Mouse (Mus musculus) embryo, embryonic 11.5 days (tissue): ENCODE data around the gene Akap9.
"Not testable (repeated sequence)": the region's sequence is repeated elsewhere in the genome, so short reads cannot be mapped to it uniquely, and the experiment has no call there.

Experiments used
- DNase-seq: peaks from one replicate; pipeline ENCODE4 v3.0.0-alpha.2; 2012; ENCODE audit warnings: low read depth, low spot score

Akap9 gene

DNA sequence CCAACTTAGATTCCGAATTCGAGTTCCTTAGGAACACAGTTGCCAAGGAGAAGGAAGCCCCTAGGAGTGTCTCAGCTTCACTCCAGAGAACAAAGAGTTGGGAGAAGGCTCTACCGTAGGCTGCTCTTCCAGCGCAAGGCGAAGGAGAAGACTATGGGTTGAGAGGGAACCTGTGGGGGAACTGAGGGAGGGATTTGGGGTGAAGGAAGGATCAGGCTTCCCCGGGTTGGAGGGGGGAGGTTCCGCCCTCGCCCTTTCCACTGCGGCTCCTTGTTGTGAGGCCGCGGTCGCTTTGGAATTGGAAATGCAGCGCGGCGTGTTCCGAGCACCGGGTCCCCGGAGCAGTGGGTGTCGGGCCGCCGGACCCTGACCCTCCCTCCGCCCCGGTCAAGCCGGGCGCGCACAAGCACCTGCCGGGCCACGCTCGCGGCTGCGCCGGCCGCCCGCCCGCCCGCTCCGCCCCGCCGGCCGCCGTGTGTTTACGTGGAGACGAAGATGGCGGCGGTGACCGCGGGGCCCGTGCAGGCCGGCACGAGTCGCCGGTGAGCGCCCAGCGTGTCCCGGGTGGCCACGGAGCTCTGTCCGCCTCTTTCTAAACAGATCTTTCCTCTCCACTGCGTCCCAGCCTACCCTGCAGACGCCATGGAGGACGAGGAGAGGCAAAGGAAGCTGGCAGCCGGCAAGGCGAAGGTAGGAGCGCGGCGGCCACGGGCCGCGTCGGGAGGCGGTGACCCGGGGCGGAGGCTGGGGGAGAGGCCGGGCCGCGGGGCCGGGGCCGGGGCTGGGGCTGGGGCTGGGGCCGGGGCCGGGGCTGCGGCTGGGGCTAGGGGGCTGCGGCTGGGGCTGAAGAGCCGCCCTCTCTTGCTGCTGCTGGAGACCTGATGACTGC, at the start of gene Akap9:
TSS of gene Akap9 (plus strand) at position 254 of the 889 bp plus-strand sequence.
- DNase-seq, result peak; percentile 37

GRCm38 (mm10) chr5:3886862-3887261, 41.0 kb upstream of the Akap9 start:
- not testable (repeated sequence) for DNase-seq

DNA sequence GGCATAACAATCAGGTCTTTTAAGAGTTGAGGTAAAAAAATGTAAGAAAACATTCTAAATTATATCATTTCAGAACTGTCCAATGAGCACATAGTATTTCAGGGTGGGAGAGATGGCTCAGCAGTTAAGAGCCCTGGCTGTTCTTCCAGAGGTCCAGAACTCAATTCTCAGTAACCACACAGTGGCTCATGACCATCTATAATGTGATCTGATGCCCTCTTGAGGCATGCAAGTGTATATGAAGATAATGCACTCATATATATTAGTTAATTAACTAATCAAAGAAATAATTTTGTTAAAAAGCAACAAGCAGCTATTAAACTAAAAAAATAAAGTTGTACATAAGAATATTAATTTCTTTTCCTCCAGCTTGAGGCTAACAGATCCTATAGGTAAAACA, 38.7 kb upstream of the Akap9 start:
- DNase-seq, result no peak

DNA sequence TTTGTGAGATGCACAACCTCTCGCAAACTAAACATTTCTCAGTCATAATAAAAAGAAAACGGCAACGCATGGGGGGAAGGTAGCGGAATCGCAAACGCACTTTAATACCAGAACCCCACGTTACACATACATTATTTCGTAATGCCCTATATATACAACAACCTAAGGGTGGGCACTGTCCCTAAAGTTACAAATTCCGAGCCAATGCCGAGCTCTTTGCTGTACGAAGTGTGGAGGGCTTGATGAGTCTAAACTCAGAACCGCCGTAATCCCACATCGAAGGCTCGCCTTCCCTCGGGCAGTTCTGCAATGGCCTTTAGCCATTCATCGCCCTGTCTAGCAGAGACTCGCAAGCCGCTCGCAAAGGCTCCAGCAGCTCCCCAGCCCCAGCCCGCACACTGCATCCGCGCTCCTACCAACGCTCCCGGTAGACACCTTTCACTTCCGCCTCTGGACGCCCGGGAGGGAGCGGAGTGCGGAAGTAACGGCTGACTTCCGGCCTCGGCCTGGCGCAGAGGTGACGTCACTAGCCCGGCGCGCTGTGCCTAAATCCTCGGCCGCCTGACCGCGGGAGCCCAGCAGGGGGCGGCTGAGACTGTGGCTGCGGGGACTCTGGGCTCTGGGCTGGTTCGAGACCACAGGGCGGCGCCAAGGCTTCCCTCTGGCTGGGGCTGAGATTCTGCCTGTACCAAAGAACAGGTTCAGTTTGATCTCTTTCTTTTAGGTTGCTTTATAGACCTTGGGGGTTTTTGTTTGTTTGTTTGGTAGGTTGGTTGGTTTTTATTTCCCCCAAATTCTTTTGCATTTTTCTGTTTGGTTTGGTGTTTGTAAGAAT, 34.2 kb upstream of the Akap9 start, which contains the start of gene Mterf1a:
TSS of gene Mterf1a (minus strand) at position 475 of the 835 bp plus-strand sequence.
- DNase-seq, result peak; percentile 14

GRCm38 (mm10) chr5:3894294-3894619, 33.6 kb upstream of the Akap9 start:
- not testable (repeated sequence) for DNase-seq

- DNase-seq, result no peak
Measured at GRCm38 (mm10) chr5:3905471-3905870, 22.4 kb upstream of the Akap9 start.

- DNase-seq, result no peak
Measured at GRCm38 (mm10) chr5:3922350-3922749, 5.5 kb upstream of the Akap9 start.

GRCm38 (mm10) chr5:3926666-3927065, 1.2 kb upstream of the Akap9 start:
- no peak for DNase-seq

DNA sequence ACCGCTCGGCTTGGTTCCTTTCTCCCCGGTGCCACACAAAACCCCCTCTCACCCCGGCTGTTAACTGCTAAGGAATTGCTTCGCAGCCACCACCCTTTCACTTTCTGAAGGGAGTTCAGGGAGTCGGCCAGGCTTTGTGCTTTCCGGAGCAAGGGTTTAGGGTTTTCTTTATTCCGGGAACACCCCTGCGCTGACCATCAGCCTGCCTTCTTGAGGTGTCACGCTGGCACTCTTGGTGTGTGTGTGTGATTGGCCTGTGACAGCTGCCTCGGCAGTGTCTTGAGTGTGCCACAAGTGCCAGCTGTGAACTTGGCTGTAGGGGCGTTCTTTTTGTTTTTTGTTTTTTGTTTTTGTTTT, 814 bp downstream of the Akap9 start:
- DNase-seq, result peak; percentile 22

DNA sequence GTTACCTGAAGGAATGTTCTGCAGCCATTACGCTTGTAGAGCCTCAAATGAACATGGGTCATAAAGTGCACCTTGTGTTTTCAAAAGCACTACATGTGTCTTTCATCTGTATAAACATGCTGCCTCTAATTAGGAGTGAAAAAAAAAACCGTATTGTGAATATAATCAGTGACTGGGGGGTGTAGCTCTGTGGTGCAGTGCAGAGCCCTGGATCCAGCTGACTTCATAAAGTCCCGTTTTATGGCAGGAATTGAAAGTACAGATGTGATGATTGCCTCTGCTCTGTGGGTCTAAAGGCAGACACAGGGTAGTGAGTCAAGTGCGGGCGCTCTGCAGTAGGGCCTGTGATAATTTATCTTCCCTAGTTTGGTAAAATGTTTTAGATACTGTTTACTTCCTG, 2.9 kb downstream of the Akap9 start:
- no peak for DNase-seq

GRCm38 (mm10) chr5:3931636-3932035, 3.8 kb downstream of the Akap9 start:
- DNase-seq, result no peak

GRCm38 (mm10) chr5:3933551-3933950, 5.7 kb downstream of the Akap9 start:
- DNase-seq, result no peak

DNA sequence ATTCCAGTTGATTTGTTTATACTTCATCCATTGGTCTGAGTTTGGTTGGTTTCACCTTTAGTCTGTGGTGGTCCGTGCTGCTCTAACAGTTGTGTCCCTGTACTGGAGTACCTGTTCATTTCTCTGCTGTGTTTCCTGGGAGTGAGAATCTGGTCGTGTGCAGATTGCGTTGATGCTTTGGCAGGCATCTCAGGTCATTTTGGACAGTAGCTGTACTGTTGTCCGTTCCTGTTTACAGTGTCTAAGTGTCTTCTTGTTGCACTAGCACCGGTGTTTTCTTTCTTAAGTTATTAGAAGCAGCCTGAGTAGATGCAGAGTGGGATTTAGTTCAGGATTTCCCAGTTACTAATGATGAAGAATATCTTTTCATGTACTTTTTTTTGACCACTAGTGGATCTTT, 7.4 kb downstream of the Akap9 start:
- no peak for DNase-seq

DNA sequence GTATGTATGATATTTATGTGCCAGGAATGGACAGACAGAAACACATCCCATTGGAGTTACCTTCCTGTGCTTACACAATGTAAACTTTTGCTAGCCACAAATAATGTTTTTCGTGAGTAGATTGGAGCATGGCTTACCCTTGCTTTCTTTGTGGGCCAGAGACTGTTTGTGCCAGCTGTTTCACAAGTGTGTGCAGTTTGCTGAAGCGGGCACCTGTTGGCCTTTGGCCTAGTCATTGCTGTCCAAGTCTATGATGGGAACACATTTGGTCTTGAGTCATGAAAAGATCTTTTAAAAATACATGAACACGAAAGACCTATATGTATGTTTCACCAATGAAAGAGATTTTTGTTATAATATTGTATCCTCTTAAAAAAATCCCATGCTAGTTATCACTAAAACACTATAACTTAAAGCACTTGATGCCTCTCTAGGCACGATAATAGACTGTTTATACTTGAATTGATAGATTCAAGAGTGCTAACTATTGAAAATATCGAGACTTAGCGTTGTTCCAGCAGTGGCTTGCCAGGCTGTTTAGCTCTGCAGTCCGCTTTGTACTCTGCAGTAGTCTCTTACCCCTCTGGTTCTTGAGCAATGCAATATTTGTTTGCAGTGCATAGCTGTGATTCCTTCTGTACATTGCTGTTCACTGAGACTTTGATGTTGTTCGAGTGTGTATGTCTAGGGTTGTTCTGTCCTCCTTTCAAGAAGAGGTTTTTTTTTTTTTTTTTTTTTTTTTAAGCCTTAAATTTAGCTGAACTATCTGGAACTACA, 8.1 kb downstream of the Akap9 start:
- no peak for DNase-seq

GRCm38 (mm10) chr5:3938905-3939304, 11.1 kb downstream of the Akap9 start:
- DNase-seq, result no peak

GRCm38 (mm10) chr5:3939335-3939734, 11.5 kb downstream of the Akap9 start:
- no peak for DNase-seq

GRCm38 (mm10) chr5:3941240-3941639, 13.4 kb downstream of the Akap9 start:
- no peak for DNase-seq

- not testable (repeated sequence) for DNase-seq
Measured at GRCm38 (mm10) chr5:3943169-3943568, 15.3 kb downstream of the Akap9 start.

GRCm38 (mm10) chr5:3952498-3952897, 24.6 kb downstream of the Akap9 start:
- DNase-seq, result no peak

DNA sequence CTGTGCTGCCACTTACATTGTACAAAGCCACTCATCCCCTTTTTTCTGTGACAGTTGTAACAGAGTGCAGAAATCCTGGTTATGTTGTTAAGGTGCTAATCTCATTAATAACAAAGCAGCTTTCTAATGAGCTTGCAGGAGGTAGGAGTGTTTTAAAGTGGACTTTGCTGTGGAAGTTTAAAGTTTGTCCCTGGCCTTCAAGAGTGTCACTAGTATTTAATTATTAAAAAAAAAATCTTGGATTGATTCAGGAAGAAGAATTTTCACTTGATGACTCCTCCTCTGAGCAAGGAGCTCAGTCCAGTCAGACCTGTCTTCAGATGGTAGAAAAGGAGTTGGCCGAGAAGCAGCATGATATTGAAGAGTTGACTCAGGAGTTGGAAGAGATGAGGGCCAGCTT, 26.7 kb downstream of the Akap9 start:
- no peak for DNase-seq

GRCm38 (mm10) chr5:3961286-3961685, 33.4 kb downstream of the Akap9 start:
- DNase-seq, result no peak

GRCm38 (mm10) chr5:3968415-3968814, 40.6 kb downstream of the Akap9 start:
- DNase-seq, result no peak
